Mouse (Mus musculus) lung, postnatal 0 days (tissue): ENCODE measurements around the gene Dixdc1. TPM values are rescaled to one million over a fixed set of nuclear protein-coding genes. Genes with fewer than 3 reads are reported as not detected.

ENCODE experiments used
- ATAC-seq: fragments of 200-750 bp; cut with Nextera tagmentation; 2 replicates; pipeline ENCODE4 v1.8.0; 2017; ENCODE audit warnings: moderate library complexity
- DNase-seq: peaks from one replicate; pipeline ENCODE4 v3.0.0-alpha.2; 2016; ENCODE audit warnings: low spot score
- H3K27ac ChIP-seq: fragments of 300-500 bp; sonication (generic); 2 replicates; pipeline ENCODE4 v1.5.1; 2014; ENCODE audit warnings: antibody characterized with exemption, mild to moderate bottlenecking, low read length, mixed read lengths
- H3K27me3 ChIP-seq: fragments of 300-500 bp; sonication (generic); replicated peaks from 2 replicates; pipeline ENCODE4 v1.6.1; 2014; ENCODE audit warnings: low read length, mixed read lengths; ENCODE audit not compliant: insufficient read depth
- H3K36me3 ChIP-seq: fragments of 300-500 bp; sonication (generic); 2 replicates; pipeline ENCODE4 v1.6.1; 2014; ENCODE audit warnings: low read length, mixed read lengths; ENCODE audit not compliant: insufficient read depth
- H3K4me1 ChIP-seq: fragments of 300-500 bp; sonication (generic); 2 replicates; pipeline ENCODE4 v1.6.1; 2014; ENCODE audit warnings: antibody characterized with exemption, low read depth, low read length, mixed read lengths; ENCODE audit not compliant: insufficient read depth
- H3K4me2 ChIP-seq: fragments of 300-500 bp; sonication (generic); replicated peaks from 2 replicates; pipeline ENCODE4 v1.6.1; 2014; ENCODE audit warnings: low read depth, mild to moderate bottlenecking, low read length, moderate library complexity, mixed read lengths
- H3K4me3 ChIP-seq: fragments of 300-500 bp; sonication (generic); 2 replicates; pipeline ENCODE4 v1.5.1; 2014; ENCODE audit warnings: low read depth, low read length
- H3K9ac ChIP-seq: fragments of 300-500 bp; sonication (generic); replicated peaks from 2 replicates; pipeline ENCODE4 v1.6.1; 2014; ENCODE audit warnings: low read depth, mild to moderate bottlenecking
- H3K9me3 ChIP-seq: fragments of 300-500 bp; sonication (generic); 2 replicates; pipeline ENCODE4 v1.6.1; 2016; ENCODE audit warnings: low read length, mixed read lengths
- CTCF ChIP-seq: IDR thresholded peaks from 2 replicates; pipeline ENCODE4 v1.5.1; 2016; ENCODE audit warnings: antibody characterized with exemption, mild to moderate bottlenecking
- EP300 ChIP-seq: IDR thresholded peaks from 2 replicates; pipeline ENCODE4 v1.6.1; 2016; ENCODE audit warnings: antibody characterized with exemption, mild to moderate bottlenecking, control low read depth
- WGBS: fragments of 180-500 bp; shearing (Covaris S2); extraction: QIAGEN DNeasy Blood & Tissue Kit; methylation state at CpG from one replicate; pipeline ENCODE4 v1.1.7; 2014; 5-methylcytosine and 5-hydroxymethylcytosine counted together
- polyA plus RNA-seq: library from polyadenylated mRNA; unstranded; fragments of >200 nt; fragmentation: Nextera tagmentation; extraction: Ambion mirVana; gene quantifications from 2 replicates; pipeline ENCODE4 v1.2.1, GENCODE M21; 2015

Dixdc1 gene
- polyA plus RNA-seq, 1 experiment from 2014 or later: 5.4 TPM

GRCm38 (mm10) chr9:50714188-50714587 lies 25.1 kb downstream of the Dixdc1 start:
- Histone ChIP-seq H3K4me1 (no peaks in the 10 kb centered on the region), H3K4me2 (no peak overlapping the region), H3K27me3 (no peaks in the 10 kb centered on the region), H3K36me3 (no peaks in the 10 kb centered on the region), H3K27ac (no peak overlapping the region), H3K4me3 (no peak overlapping the region), H3K9ac (no peak overlapping the region), H3K9me3 (no peaks in the 10 kb centered on the region)
- no peak for TF ChIP-seq EP300
- no peak for TF ChIP-seq CTCF
- 44% methylated on average over 4 of the region's 4 CpGs for WGBS
- DNase-seq (peak; percentile 59), ATAC-seq (peak; percentile 37; the same call in 1 of the 2 replicates)

GRCm38 (mm10) chr9:50711337-50711736 lies 28.0 kb downstream of the Dixdc1 start:
- DNase-seq: no peak
- H3K36me3 ChIP-seq: no peaks in the 10 kb centered on the region
- H3K4me2 ChIP-seq: no peak overlapping the region
- no peak overlapping the region for H3K4me3 ChIP-seq
- ATAC-seq: no peak
- H3K9ac ChIP-seq: no peak overlapping the region
- no peaks in the 10 kb centered on the region for H3K4me1 ChIP-seq
- no peaks in the 10 kb centered on the region for H3K9me3 ChIP-seq
- WGBS: 80% methylated on average over 4 of the region's 4 CpGs
- no peak for TF ChIP-seq CTCF
- TF ChIP-seq EP300: no peak
- H3K27me3 ChIP-seq: no peaks in the 10 kb centered on the region
- no peak overlapping the region for H3K27ac ChIP-seq

- peak; percentile 73 for TF ChIP-seq CTCF
- TF ChIP-seq EP300: no peak
- Histone ChIP-seq H3K36me3 (no peaks in the 10 kb centered on the region), H3K27ac (no peak overlapping the region), H3K9me3 (no peaks in the 10 kb centered on the region), H3K4me1 (no peaks in the 10 kb centered on the region), H3K27me3 (no peaks in the 10 kb centered on the region), H3K4me2 (no peak overlapping the region), H3K9ac (no peak overlapping the region), H3K4me3 (no peak overlapping the region)
- ATAC-seq: no peak
- peak; percentile 37 for DNase-seq
- 23% methylated on average over 2 of the region's 2 CpGs for WGBS
Measured at GRCm38 (mm10) chr9:50709108-50709507, 30.2 kb downstream of the Dixdc1 start.

- Histone ChIP-seq H3K27me3 (no peaks in the 10 kb centered on the region; the same call in 1 of the 2 replicates), H3K4me2 (no peak overlapping the region), H3K9ac (no peak overlapping the region), H3K4me1 (peaks cover 7% of the 10 kb centered on the region; the same call in 1 of the 2 replicates), H3K9me3 (no peaks in the 10 kb centered on the region), H3K27ac (no peak overlapping the region), H3K36me3 (no peaks in the 10 kb centered on the region), H3K4me3 (no peak overlapping the region)
- TF ChIP-seq EP300 (no peak), CTCF (no peak)
- 62% methylated on average over 6 of the region's 6 CpGs for WGBS
- DNase-seq (no peak), ATAC-seq (no peak)
Measured at GRCm38 (mm10) chr9:50704907-50705306, 34.4 kb downstream of the Dixdc1 start.

- H3K4me3 ChIP-seq: no peak overlapping the region
- no peak overlapping the region for H3K9ac ChIP-seq
- H3K4me1 ChIP-seq: peaks cover 10% of the 10 kb centered on the region; the same call in 1 of the 2 replicates
- no peaks in the 10 kb centered on the region for H3K36me3 ChIP-seq
- WGBS: 39% methylated on average over 11 of the region's 11 CpGs
- H3K27ac ChIP-seq: peak overlapping the region; percentile 73
- DNase-seq (peak; percentile 95), ATAC-seq (peak; percentile 94)
- H3K4me2 ChIP-seq: peak overlapping the region; percentile 11; the same call in 1 of the 2 replicates
- TF ChIP-seq CTCF (peak; percentile 54), EP300 (peak; percentile 59)
- H3K9me3 ChIP-seq: no peaks in the 10 kb centered on the region
- no peaks in the 10 kb centered on the region; the same call in 1 of the 2 replicates for H3K27me3 ChIP-seq
Measured at GRCm38 (mm10) chr9:50700921-50701691, 38.2 kb downstream of the Dixdc1 start.

- DNase-seq: peak; percentile 34
- H3K27ac ChIP-seq: no peak overlapping the region
- H3K4me2 ChIP-seq: peak overlapping the region; percentile 95
- H3K4me3 ChIP-seq: peak overlapping the region; percentile 58
- ATAC-seq: peak; percentile 5; the same call in 1 of the 2 replicates
- no peaks in the 10 kb centered on the region; the same call in 1 of the 2 replicates for H3K27me3 ChIP-seq
- H3K4me1 ChIP-seq: peaks cover 10% of the 10 kb centered on the region; the same call in 1 of the 2 replicates
- no peak for TF ChIP-seq EP300
- 0 out of 2 replicates have a peak, but pooled peaks have one; percentile 14 for TF ChIP-seq CTCF
- H3K9me3 ChIP-seq: no peaks in the 10 kb centered on the region
- H3K9ac ChIP-seq: peak overlapping the region; percentile 48
- no peaks in the 10 kb centered on the region for H3K36me3 ChIP-seq
- under 1% methylated on average over 50 of the region's 70 CpGs for WGBS
Measured at GRCm38 (mm10) chr9:50698418-50699409, 40.6 kb downstream of the Dixdc1 start.
